Mouse (Mus musculus) ES-E14 (cell line): ENCODE data around the gene Ms4a5. TPM values are rescaled to one million over a fixed set of nuclear protein-coding genes. Genes with fewer than 3 reads are reported as not detected.
"Not testable (repeated sequence)": the region's sequence is repeated elsewhere in the genome, so short reads cannot be mapped to it uniquely, and the experiment has no call there.

Experiments used
- DNase-seq: peaks from one replicate; pipeline ENCODE4 v3.0.0-alpha.2; 2013; ENCODE audit warnings: low read depth, low spot score
- H3K27ac ChIP-seq: 2 replicates; pipeline ENCODE4 v1.5.1; 2012; ENCODE audit warnings: low read depth, mild to moderate bottlenecking, low read length, moderate library complexity, mixed read lengths; ENCODE audit not compliant: poor library complexity, insufficient read depth, severe bottlenecking
- H3K36me3 ChIP-seq: 2 replicates; pipeline ENCODE4 v1.6.1; 2012; ENCODE audit warnings: mild to moderate bottlenecking, low read length, moderate library complexity, mixed read lengths; ENCODE audit not compliant: control insufficient read depth, poor library complexity, insufficient read depth, severe bottlenecking
- H3K4me1 ChIP-seq, 2 experiments: fragments of 150-350 bp in 1 of 2; sonication (generic) in 1 of 2; 2 replicates each; pipeline ENCODE4 v1.6.1; 2012; ENCODE audit warnings: low read length in 2 of 2, mild to moderate bottlenecking in 1 of 2, mixed read lengths in 1 of 2; ENCODE audit not compliant: control insufficient read depth in 2 of 2, insufficient read depth in 2 of 2, poor library complexity in 1 of 2
- H3K4me3 ChIP-seq, 2 experiments: fragments of 150-350 bp in 1 of 2; sonication (generic) in 1 of 2; 2 replicates each; pipeline ENCODE4 v1.5.1; 2012; ENCODE audit warnings: low read length in 2 of 2, low read depth in 1 of 2, mild to moderate bottlenecking in 1 of 2, mixed read lengths in 1 of 2; ENCODE audit not compliant: insufficient read depth in 1 of 2, poor library complexity in 1 of 2, severe bottlenecking in 1 of 2
- H3K9ac ChIP-seq: 2 replicates; pipeline ENCODE4 v1.6.1; 2012; ENCODE audit warnings: low read depth, mild to moderate bottlenecking, low read length, mixed read lengths; ENCODE audit not compliant: poor library complexity, insufficient read depth, severe bottlenecking
- H3K9me3 ChIP-seq: fragments of 150-350 bp; sonication (generic); 2 replicates; pipeline ENCODE4 v1.6.1; 2012; ENCODE audit warnings: low read depth, mild to moderate bottlenecking, low read length; ENCODE audit not compliant: control insufficient read depth, insufficient read depth
- CHD2 ChIP-seq: IDR thresholded peaks from 2 replicates; pipeline ENCODE4 v1.6.1; 2014; ENCODE audit warnings: mild to moderate bottlenecking, low read depth, low read length, inconsistent platforms
- HCFC1 ChIP-seq: IDR thresholded peaks from 2 replicates; pipeline ENCODE4 v1.6.1; 2012; ENCODE audit warnings: low read length, inconsistent platforms, borderline replicate concordance; ENCODE audit not compliant: insufficient read depth
- MAFK ChIP-seq: IDR thresholded peaks from 2 replicates; pipeline ENCODE4 v1.6.1; 2014; ENCODE audit warnings: mild to moderate bottlenecking, low read depth, low read length, inconsistent platforms; ENCODE audit not compliant: insufficient read depth
- ZC3H11A ChIP-seq: IDR thresholded peaks from 2 replicates; pipeline ENCODE4 v1.6.1; 2012; ENCODE audit warnings: low read depth, mild to moderate bottlenecking, inconsistent platforms, low read length, borderline replicate concordance
- ZNF384 ChIP-seq: IDR thresholded peaks from 2 replicates; pipeline ENCODE4 v1.6.1; 2012; ENCODE audit warnings: low read depth, low read length, inconsistent platforms
- in situ Hi-C, 2 experiments: fragments of 600-800 bp; cut with MboI; formaldehyde crosslinking; loops; one replicate each; pipeline ENCODE4 v1.15.1; 2025; ENCODE audit warnings: low sequenced_read_pairs in 2 of 2, inconsistent platforms in 1 of 2; ENCODE audit not compliant: unreplicated experiment in 2 of 2
- total RNA-seq: library from RNA; depleted of rRNA; stranded (reverse); fragments of 300-350 nt; gene quantifications from 2 replicates; pipeline ENCODE4 v1.2.3, GENCODE M21; 2012

Ms4a5 gene
- total RNA-seq, 1 experiment, result not detected

DNA sequence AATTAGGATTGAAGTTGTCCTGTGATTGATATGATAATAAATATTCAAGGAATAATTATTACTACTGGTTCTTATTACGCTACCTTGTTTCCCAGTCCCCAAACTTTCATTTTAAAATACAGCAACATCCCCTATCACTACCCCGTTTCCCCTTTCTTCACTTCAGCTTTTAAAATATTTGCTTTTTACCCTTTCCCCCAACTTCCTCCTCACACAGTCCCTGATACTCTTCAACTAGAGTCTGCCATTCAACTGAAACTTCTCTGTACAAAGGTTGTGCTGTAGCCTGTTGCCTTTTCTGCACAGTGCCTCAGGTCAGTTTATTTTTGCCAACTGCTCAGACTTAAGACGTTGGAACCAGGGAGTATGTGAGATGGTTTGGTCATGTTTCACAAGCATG is 20.1 kb downstream of the Ms4a5 start:
- in situ Hi-C loops, result no loop called here

DNA sequence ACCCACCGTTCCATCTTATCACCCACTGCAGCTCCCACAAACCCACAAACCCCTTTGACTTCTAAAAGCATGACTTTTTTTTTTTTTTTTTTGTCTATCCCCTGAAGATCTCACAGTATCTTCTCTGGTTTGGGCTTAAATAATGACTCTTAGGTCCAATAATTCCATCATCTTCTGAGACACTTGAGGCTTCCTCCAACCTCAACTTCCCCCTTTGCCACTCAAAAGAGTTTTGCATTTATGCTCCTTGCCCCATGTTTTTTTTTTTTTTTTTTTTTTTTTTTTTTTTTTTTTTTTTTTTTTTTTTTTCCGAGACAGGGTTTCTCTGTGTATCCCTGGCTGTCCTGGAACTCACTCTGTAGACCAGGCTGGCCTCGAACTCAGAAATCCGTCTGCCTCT is 20.7 kb downstream of the Ms4a5 start:
- in situ Hi-C loops, H3K27ac ChIP-seq, H3K4me1 ChIP-seq, H3K9me3 ChIP-seq, H3K36me3 ChIP-seq, H3K9ac ChIP-seq, DNase-seq, H3K4me3 ChIP-seq: not testable (repeated sequence)
- TF ChIP-seq ZNF384, result peak; percentile 84

More for the DNA sequence above, 20.1 kb downstream of the Ms4a5 start:
- no peak for DNase-seq
- Histone ChIP-seq H3K9ac (no peak overlapping the region), H3K4me3 (no peak overlapping the region), H3K9me3 (no peaks in the 10 kb centered on the region), H3K4me1 (no peaks in the 10 kb centered on the region), H3K36me3 (no peaks in the 10 kb centered on the region), H3K27ac (no peak overlapping the region)
- TF ChIP-seq MAFK (no peak), CHD2 (no peak), HCFC1 (no peak), ZNF384 (no peak)

DNA sequence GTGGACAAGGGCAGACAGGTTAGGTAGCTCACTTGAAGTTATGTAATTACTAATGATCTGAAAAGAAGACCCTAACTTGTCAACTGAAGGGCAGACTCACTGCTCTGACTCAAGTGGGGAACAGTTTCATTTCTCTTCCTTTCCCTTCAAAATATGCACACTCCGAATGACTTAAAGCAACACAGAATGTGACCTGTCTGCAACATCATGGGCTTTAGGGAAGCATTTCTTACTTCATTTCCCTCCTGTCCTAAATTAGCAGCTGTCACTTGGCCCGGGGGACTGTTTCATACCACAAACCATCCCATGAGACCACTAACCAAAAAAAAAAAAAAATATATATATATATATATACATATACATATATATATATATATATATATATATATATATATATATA is 22.2 kb downstream of the Ms4a5 start:
- no peaks in the 10 kb centered on the region for H3K4me1 ChIP-seq
- TF ChIP-seq ZC3H11A (no peak), HCFC1 (no peak), MAFK (no peak), CHD2 (no peak), ZNF384 (no peak)
- in situ Hi-C loops, result no loop called here

DNA sequence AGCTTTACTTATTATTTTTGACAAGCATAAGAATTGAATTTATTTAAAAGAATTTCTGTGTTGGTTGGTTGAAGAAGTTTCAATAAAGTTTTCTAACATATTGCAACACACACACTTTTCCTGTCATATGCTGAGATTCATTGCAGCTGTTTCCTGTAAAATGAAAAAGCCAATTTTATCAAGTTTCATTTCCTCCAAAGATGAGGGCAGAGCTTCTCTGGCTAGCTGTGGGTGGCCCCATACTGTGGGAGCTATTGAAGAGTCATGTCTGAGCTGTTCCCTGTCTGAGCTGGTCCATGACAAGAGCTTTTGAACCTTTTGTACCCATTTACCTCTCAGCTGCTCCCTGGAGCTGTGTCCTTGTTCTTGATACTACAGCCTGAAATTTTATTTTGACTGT is 39.4 kb downstream of the Ms4a5 start:
- no peaks in the 10 kb centered on the region for H3K36me3 ChIP-seq
- no peak overlapping the region for H3K9ac ChIP-seq
- in situ Hi-C loops, result no loop called here
- no peak for DNase-seq
- H3K4me1 ChIP-seq, result no peaks in the 10 kb centered on the region; a peak in 1 of 4 replicates
- H3K27ac ChIP-seq, result no peak overlapping the region
- H3K4me3 ChIP-seq, result no peak overlapping the region
- no peak for TF ChIP-seq ZNF384
- no peak for TF ChIP-seq ZC3H11A
- TF ChIP-seq MAFK, result no peak
- TF ChIP-seq HCFC1, result no peak
- no peak for TF ChIP-seq CHD2
- no peaks in the 10 kb centered on the region for H3K9me3 ChIP-seq

More for the DNA sequence above, 22.2 kb downstream of the Ms4a5 start:
- no peak overlapping the region for H3K4me3 ChIP-seq
- no peaks in the 10 kb centered on the region for H3K9me3 ChIP-seq
- no peaks in the 10 kb centered on the region for H3K36me3 ChIP-seq
- no peak for DNase-seq
- no peak overlapping the region for H3K9ac ChIP-seq
- H3K27ac ChIP-seq, result no peak overlapping the region

DNA sequence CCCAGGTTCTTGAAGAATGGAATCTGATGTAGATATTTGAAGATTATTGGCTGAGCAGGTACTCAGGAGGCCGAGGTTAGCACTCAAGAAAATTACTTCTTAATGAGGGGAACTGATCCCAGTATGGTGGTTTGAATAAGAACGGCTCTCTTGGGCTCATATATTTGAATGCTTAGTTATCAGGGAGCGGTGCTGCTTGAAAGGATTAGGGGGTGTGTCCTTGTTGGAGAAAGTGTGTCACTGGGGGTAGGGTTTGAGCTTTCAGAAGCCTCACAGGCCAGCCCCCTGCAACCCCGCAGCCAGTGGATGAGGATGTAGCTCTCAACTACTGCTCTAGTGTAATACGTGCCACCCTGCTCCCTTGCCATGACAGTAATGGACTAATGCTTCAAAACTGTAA is 41.1 kb downstream of the Ms4a5 start:
- Histone ChIP-seq H3K9me3 (no peaks in the 10 kb centered on the region), H3K36me3 (no peaks in the 10 kb centered on the region), H3K9ac (no peak overlapping the region), H3K27ac (no peak overlapping the region), H3K4me1 (no peaks in the 10 kb centered on the region; a peak in 1 of 4 replicates), H3K4me3 (no peak overlapping the region)
- DNase-seq, result no peak
- in situ Hi-C loops, result no loop called here
- TF ChIP-seq CHD2 (no peak), ZNF384 (no peak), ZC3H11A (no peak)
